Mouse (Mus musculus): ENCODE results near the gene Dus2. TPM values are rescaled to one million over a fixed set of nuclear protein-coding genes. Genes with fewer than 3 reads are reported as not detected.
"Not testable (repeated sequence)": the region's sequence is repeated elsewhere in the genome, so short reads cannot be mapped to it uniquely, and the experiment has no call there.

The Dus2 gene
- polyA plus RNA-seq, 2 experiments, result 8.7 to 10.5 TPM

GRCm38 (mm10) chr8:105981146-105981545 lies 10.0 kb upstream of the Dus2 start:
- no peak for ATAC-seq (ENCODE audit: insufficient read depth)
- DNase-seq (ENCODE audit: low read depth in 3 of 3, low spot score in 3 of 3), result no peak
- no peaks in the 10 kb centered on the region for H3K9me3 ChIP-seq (ENCODE audit: control insufficient read depth, low read length)

GRCm38 (mm10) chr8:105983406-105983805 lies 7.7 kb upstream of the Dus2 start:
- not testable (repeated sequence) for H3K4me3 ChIP-seq (ENCODE audit: insufficient read depth in 1 of 2, low read depth in 2 of 2, low read length in 2 of 2); H3K27ac ChIP-seq; DNase-seq (ENCODE audit: low read depth in 3 of 3, low spot score in 3 of 3); H3K36me3 ChIP-seq (replicated peaks; ENCODE audit: control insufficient read depth, insufficient read depth, low read depth); ATAC-seq (ENCODE audit: insufficient read depth); H3K4me1 ChIP-seq (replicated peaks; ENCODE audit: control insufficient read depth in 2 of 2, insufficient read depth in 2 of 2, low read length in 1 of 2); H3K9ac ChIP-seq (replicated peaks); H3K27me3 ChIP-seq (ENCODE audit: control insufficient read depth, insufficient read depth, low read length); H3K9me3 ChIP-seq (ENCODE audit: control insufficient read depth, low read length); H3K4me2 ChIP-seq (ENCODE audit: low read depth)
- 57% methylated on average over 9 of the region's 11 CpGs for WGBS (ENCODE audit: insufficient replicate concordance)

More at GRCm38 (mm10) chr8:105981146-105981545, 10.0 kb upstream of the Dus2 start:
- Histone ChIP-seq H3K4me3 (ENCODE audit: insufficient read depth in 1 of 2, low read depth in 2 of 2, low read length in 2 of 2) (no peak overlapping the region), H3K27ac (no peak overlapping the region), H3K36me3 (replicated peaks; ENCODE audit: control insufficient read depth, insufficient read depth, low read depth) (no peaks in the 10 kb centered on the region), H3K9ac (replicated peaks) (no peak overlapping the region), H3K4me1 (replicated peaks; ENCODE audit: control insufficient read depth in 2 of 2, insufficient read depth in 2 of 2, low read length in 1 of 2) (0 out of 4 replicates have a peak, but pooled peaks cover 0 to 2% of the 10 kb centered on the region in 2 experiments), H3K27me3 (ENCODE audit: control insufficient read depth, insufficient read depth, low read length) (no peaks in the 10 kb centered on the region), H3K4me2 (ENCODE audit: low read depth) (no peak overlapping the region)
- TF ChIP-seq EP300 (IDR thresholded peaks at IDR 0.05; ENCODE audit: low read depth), result no peak
- peak; percentile 12; the same call in 1 of the 2 replicates for TF ChIP-seq CTCF (IDR thresholded peaks at IDR 0.05; ENCODE audit: low read depth)
- WGBS (ENCODE audit: insufficient replicate concordance), result 68% methylated on average over 1 of the region's 1 CpGs

GRCm38 (mm10) chr8:105988546-105988945 lies 2.6 kb upstream of the Dus2 start:
- WGBS (ENCODE audit: insufficient replicate concordance), result 70% methylated on average over 11 of the region's 11 CpGs
- no peaks in the 10 kb centered on the region; the same call in 1 of the 2 replicates for H3K27me3 ChIP-seq (ENCODE audit: control insufficient read depth, insufficient read depth, low read length)
- no peak overlapping the region for H3K27ac ChIP-seq
- DNase-seq (ENCODE audit: low read depth in 3 of 3, low spot score in 3 of 3) (no peak), ATAC-seq (ENCODE audit: insufficient read depth) (no peak)
- no peak overlapping the region for H3K4me2 ChIP-seq (ENCODE audit: low read depth)
- H3K9ac ChIP-seq (replicated peaks), result no peak overlapping the region
- peaks cover 0 to 3% of the 10 kb centered on the region in 2 experiments; a peak in 1 of 4 replicates for H3K4me1 ChIP-seq (replicated peaks; ENCODE audit: control insufficient read depth in 2 of 2, insufficient read depth in 2 of 2, low read length in 1 of 2)
- H3K36me3 ChIP-seq (replicated peaks; ENCODE audit: control insufficient read depth, insufficient read depth, low read depth), result no peaks in the 10 kb centered on the region
- no peak overlapping the region for H3K4me3 ChIP-seq (ENCODE audit: insufficient read depth in 1 of 2, low read depth in 2 of 2, low read length in 2 of 2)
- TF ChIP-seq CTCF (IDR thresholded peaks at IDR 0.05; ENCODE audit: low read depth), result no peak
- no peak for TF ChIP-seq EP300 (IDR thresholded peaks at IDR 0.05; ENCODE audit: low read depth)
- H3K9me3 ChIP-seq (ENCODE audit: control insufficient read depth, low read length), result no peaks in the 10 kb centered on the region

GRCm38 (mm10) chr8:105991546-105991945 lies 409 bp downstream of the Dus2 start:
- Histone ChIP-seq H3K36me3 (replicated peaks; ENCODE audit: control insufficient read depth, insufficient read depth, low read depth) (no peaks in the 10 kb centered on the region), H3K27me3 (ENCODE audit: control insufficient read depth, insufficient read depth, low read length) (no peaks in the 10 kb centered on the region; the same call in 1 of the 2 replicates), H3K4me2 (ENCODE audit: low read depth) (no peak overlapping the region), H3K4me1 (replicated peaks; ENCODE audit: control insufficient read depth in 2 of 2, insufficient read depth in 2 of 2, low read length in 1 of 2) (peaks cover 0 to 3% of the 10 kb centered on the region in 2 experiments; a peak in 1 of 4 replicates), H3K27ac (no peak overlapping the region), H3K4me3 (ENCODE audit: insufficient read depth in 1 of 2, low read depth in 2 of 2, low read length in 2 of 2) (no peak overlapping the region), H3K9ac (replicated peaks) (no peak overlapping the region), H3K9me3 (ENCODE audit: control insufficient read depth, low read length) (no peaks in the 10 kb centered on the region)
- no peak for TF ChIP-seq CTCF (IDR thresholded peaks at IDR 0.05; ENCODE audit: low read depth)
- TF ChIP-seq EP300 (IDR thresholded peaks at IDR 0.05; ENCODE audit: low read depth), result no peak
- DNase-seq (ENCODE audit: low read depth in 3 of 3, low spot score in 3 of 3), result no peak
- WGBS (ENCODE audit: insufficient replicate concordance), result 27% methylated on average over 2 of the region's 2 CpGs
- ATAC-seq (ENCODE audit: insufficient read depth), result no peak

GRCm38 (mm10) chr8:105992499-105992898 lies 1.4 kb downstream of the Dus2 start:
- ATAC-seq (ENCODE audit: insufficient read depth), result no peak
- no peak overlapping the region for H3K27ac ChIP-seq
- H3K27me3 ChIP-seq (ENCODE audit: control insufficient read depth, insufficient read depth, low read length), result no peaks in the 10 kb centered on the region; the same call in 1 of the 2 replicates
- 33% methylated on average over 5 of the region's 5 CpGs for WGBS (ENCODE audit: insufficient replicate concordance)
- TF ChIP-seq CTCF (IDR thresholded peaks at IDR 0.05; ENCODE audit: low read depth), result no peak
- no peak for TF ChIP-seq EP300 (IDR thresholded peaks at IDR 0.05; ENCODE audit: low read depth)
- DNase-seq (ENCODE audit: low read depth in 3 of 3, low spot score in 3 of 3), result no peak
- H3K36me3 ChIP-seq (replicated peaks; ENCODE audit: control insufficient read depth, insufficient read depth, low read depth), result no peaks in the 10 kb centered on the region
- H3K4me3 ChIP-seq (ENCODE audit: insufficient read depth in 1 of 2, low read depth in 2 of 2, low read length in 2 of 2), result no peak overlapping the region
- no peaks in the 10 kb centered on the region for H3K9me3 ChIP-seq (ENCODE audit: control insufficient read depth, low read length)
- H3K4me1 ChIP-seq (replicated peaks; ENCODE audit: control insufficient read depth in 2 of 2, insufficient read depth in 2 of 2, low read length in 1 of 2), result peaks cover 0 to 3% of the 10 kb centered on the region in 2 experiments; a peak in 1 of 4 replicates
- H3K9ac ChIP-seq (replicated peaks), result no peak overlapping the region
- H3K4me2 ChIP-seq (ENCODE audit: low read depth), result no peak overlapping the region

Data from liver, embryonic 14.5 days (tissue).